Mouse (Mus musculus) spleen, adult 2 months (tissue): ENCODE results near the gene Aqp7.

Experiments
- CTCF ChIP-seq: fragments of 200-500 bp; IDR thresholded peaks from 2 replicates; pipeline ENCODE4 v1.5.1; 2011; ENCODE audit warnings: mild to moderate bottlenecking, inconsistent platforms; ENCODE audit not compliant: insufficient read depth, insufficient read length, insufficient replicate concordance; ENCODE audit errors: extremely low read depth
- POLR2A ChIP-seq: fragments of 200-500 bp; IDR thresholded peaks from 2 replicates; pipeline ENCODE4 v1.6.1; 2011; ENCODE audit warnings: low read depth, low read length, inconsistent platforms

GRCm38 (mm10) chr4:41074461-41074860 is 26.5 kb upstream of the Aqp7 start:
- TF ChIP-seq POLR2A, result no peak
- no peak for TF ChIP-seq CTCF
